Mouse (Mus musculus): ENCODE measurements around the gene Cul4a.

The Cul4a gene

GRCm38 (mm10) chr8:13179948-13180347 is 74.5 kb downstream of the Cul4a start:
- no peak for DNase-seq (ENCODE audit: low read depth, low spot score)

GRCm38 (mm10) chr8:13180408-13180807 is 75.0 kb downstream of the Cul4a start:
- no peak for DNase-seq (ENCODE audit: low read depth, low spot score)

- DNase-seq (ENCODE audit: low read depth, low spot score), result no peak
Observed at GRCm38 (mm10) chr8:13180911-13181690, 75.7 kb downstream of the Cul4a start.

- no peak for DNase-seq (ENCODE audit: low read depth, low spot score)
Observed at GRCm38 (mm10) chr8:13181691-13181976, 76.2 kb downstream of the Cul4a start.

- DNase-seq (ENCODE audit: low read depth, low spot score), result no peak
Observed at GRCm38 (mm10) chr8:13186819-13187218, 81.4 kb downstream of the Cul4a start.

- no peak for DNase-seq (ENCODE audit: low read depth, low spot score)
Observed at GRCm38 (mm10) chr8:13187229-13187628, 81.8 kb downstream of the Cul4a start.

GRCm38 (mm10) chr8:13187638-13188037 is 82.2 kb downstream of the Cul4a start:
- no peak for DNase-seq (ENCODE audit: low read depth, low spot score)

- DNase-seq (ENCODE audit: low read depth, low spot score), result no peak
Observed at GRCm38 (mm10) chr8:13188052-13188555, 82.7 kb downstream of the Cul4a start.

DNA sequence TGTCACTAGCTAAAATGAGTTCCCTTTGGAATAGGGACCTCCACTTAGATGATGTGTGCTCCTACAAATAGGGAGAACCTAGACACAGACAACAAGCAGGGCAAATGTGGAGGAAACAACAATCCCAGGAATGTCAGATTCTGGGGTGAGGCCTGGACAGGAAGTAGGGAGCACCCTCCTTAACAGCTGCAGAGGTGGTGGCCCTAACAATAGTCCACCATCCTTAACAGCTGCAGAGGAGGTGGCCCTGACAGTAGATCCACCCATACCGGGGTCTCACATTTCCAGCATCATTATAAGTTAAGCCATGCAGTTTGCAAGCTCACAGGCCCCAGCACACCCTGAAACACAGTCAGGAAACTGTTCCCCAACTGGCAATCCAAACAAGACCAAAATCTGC is 83.4 kb downstream of the Cul4a start:
- DNase-seq (ENCODE audit: low read depth, low spot score), result no peak

GRCm38 (mm10) chr8:13190235-13190634 is 84.8 kb downstream of the Cul4a start:
- no peak for DNase-seq (ENCODE audit: low read depth, low spot score)

GRCm38 (mm10) chr8:13194818-13195217 is 89.4 kb downstream of the Cul4a start:
- DNase-seq (ENCODE audit: low read depth, low spot score), result no peak

- DNase-seq (ENCODE audit: low read depth, low spot score), result no peak
Observed at GRCm38 (mm10) chr8:13197493-13197892, 92.1 kb downstream of the Cul4a start.

All from mesoderm, embryonic 11.5 days (tissue).